Mouse (Mus musculus) liver, embryonic 13.5 days (tissue): ENCODE results near the gene Arhgef10l. TPM values are rescaled to one million over a fixed set of nuclear protein-coding genes. Genes with fewer than 3 reads are reported as not detected.

ENCODE experiments used
- ATAC-seq: fragments of 200-750 bp; cut with Nextera tagmentation; 2 replicates; pipeline ENCODE4 v1.8.0; 2017; ENCODE audit warnings: low read depth, mild to moderate bottlenecking, moderate number of reproducible peaks, moderate library complexity
- DNase-seq: peaks from one replicate; pipeline ENCODE4 v3.0.0; 2022
- H3K27ac ChIP-seq: fragments of 300-500 bp; sonication (generic); 2 replicates; pipeline ENCODE4 v1.5.1; 2015; ENCODE audit warnings: moderate library complexity, mild to moderate bottlenecking, inconsistent platforms
- H3K27me3 ChIP-seq: fragments of 300-500 bp; sonication (generic); 2 replicates; pipeline ENCODE4 v1.6.1; 2015; ENCODE audit warnings: mild to moderate bottlenecking, inconsistent platforms
- H3K36me3 ChIP-seq: fragments of 300-500 bp; sonication (generic); 2 replicates; pipeline ENCODE4 v1.6.1; 2015; ENCODE audit warnings: mild to moderate bottlenecking, inconsistent platforms
- H3K4me1 ChIP-seq: fragments of 300-500 bp; sonication (generic); replicated peaks from 2 replicates; pipeline ENCODE4 v1.6.1; 2015; ENCODE audit warnings: inconsistent platforms
- H3K4me2 ChIP-seq: fragments of 300-500 bp; sonication (generic); 2 replicates; pipeline ENCODE4 v1.6.1; 2015; ENCODE audit warnings: inconsistent platforms, mild to moderate bottlenecking, moderate library complexity
- H3K4me3 ChIP-seq: fragments of 300-500 bp; sonication (generic); replicated peaks from 2 replicates; pipeline ENCODE4 v1.5.1; 2015; ENCODE audit warnings: mild to moderate bottlenecking, inconsistent platforms
- H3K9ac ChIP-seq: fragments of 300-500 bp; sonication (generic); 2 replicates; pipeline ENCODE4 v1.6.1; 2015; ENCODE audit warnings: mild to moderate bottlenecking, inconsistent platforms
- H3K9me3 ChIP-seq: fragments of 300-500 bp; sonication (generic); replicated peaks from 2 replicates; pipeline ENCODE4 v1.6.1; 2016; ENCODE audit warnings: inconsistent platforms
- WGBS: fragments of 180-500 bp; shearing (Covaris S2); methylation state at CpG from one replicate; pipeline ENCODE4 v1.1.7; 2015; ENCODE audit not compliant: insufficient replicate concordance; 5-methylcytosine and 5-hydroxymethylcytosine counted together
- polyA plus RNA-seq: library from polyadenylated mRNA; unstranded; fragments of >200 nt; fragmentation: Nextera tagmentation; extraction: Ambion mirVana; gene quantifications from 2 replicates; pipeline ENCODE4 v1.2.1, GENCODE M21; 2015

Arhgef10l gene
- polyA plus RNA-seq, 1 experiment from 2014 or later, result 2.7 TPM

- no peak overlapping the region for H3K4me2 ChIP-seq
- H3K4me3 ChIP-seq, result no peak overlapping the region
- DNase-seq (no peak), ATAC-seq (no peak)
- WGBS, result 71% methylated on average over 19 of the region's 19 CpGs
- H3K4me1 ChIP-seq, result no peaks in the 10 kb centered on the region
- H3K9ac ChIP-seq, result no peak overlapping the region
- H3K27me3 ChIP-seq, result no peaks in the 10 kb centered on the region
- H3K27ac ChIP-seq, result no peak overlapping the region
- H3K9me3 ChIP-seq, result no peaks in the 10 kb centered on the region; the same call in 1 of the 2 replicates
- H3K36me3 ChIP-seq, result no peaks in the 10 kb centered on the region
Observed at GRCm38 (mm10) chr4:140504921-140505607, 160.7 kb downstream of the Arhgef10l start.

GRCm38 (mm10) chr4:140504067-140504913 lies 161.5 kb downstream of the Arhgef10l start:
- ATAC-seq (no peak), DNase-seq (no peak)
- Histone ChIP-seq H3K4me3 (no peak overlapping the region), H3K27ac (no peak overlapping the region), H3K9me3 (no peaks in the 10 kb centered on the region; the same call in 1 of the 2 replicates), H3K4me2 (no peak overlapping the region), H3K27me3 (no peaks in the 10 kb centered on the region), H3K9ac (no peak overlapping the region), H3K36me3 (no peaks in the 10 kb centered on the region), H3K4me1 (no peaks in the 10 kb centered on the region)
- 30% methylated on average over 16 of the region's 16 CpGs for WGBS

- Histone ChIP-seq H3K27ac (no peak overlapping the region), H3K27me3 (no peaks in the 10 kb centered on the region), H3K9ac (no peak overlapping the region), H3K4me1 (no peaks in the 10 kb centered on the region), H3K4me2 (no peak overlapping the region), H3K4me3 (no peak overlapping the region), H3K9me3 (no peaks in the 10 kb centered on the region), H3K36me3 (no peaks in the 10 kb centered on the region)
- WGBS, result 25% methylated on average over 7 of the region's 7 CpGs
- DNase-seq (no peak), ATAC-seq (no peak)
Observed at GRCm38 (mm10) chr4:140500766-140501165, 165.0 kb downstream of the Arhgef10l start.

- no peaks in the 10 kb centered on the region for H3K36me3 ChIP-seq
- H3K4me3 ChIP-seq, result no peak overlapping the region
- 70% methylated on average over 6 of the region's 6 CpGs for WGBS
- H3K9ac ChIP-seq, result no peak overlapping the region
- H3K4me1 ChIP-seq, result no peaks in the 10 kb centered on the region
- ATAC-seq (no peak), DNase-seq (no peak)
- H3K9me3 ChIP-seq, result no peaks in the 10 kb centered on the region
- no peak overlapping the region for H3K27ac ChIP-seq
- H3K27me3 ChIP-seq, result no peaks in the 10 kb centered on the region
- no peak overlapping the region for H3K4me2 ChIP-seq
Observed at GRCm38 (mm10) chr4:140499571-140499970, 166.2 kb downstream of the Arhgef10l start.

- no peak for ATAC-seq
- no peak overlapping the region for H3K27ac ChIP-seq
- WGBS, result 77% methylated on average over 20 of the region's 20 CpGs
- no peaks in the 10 kb centered on the region for H3K36me3 ChIP-seq
- H3K9me3 ChIP-seq, result no peaks in the 10 kb centered on the region
- no peak overlapping the region for H3K9ac ChIP-seq
- no peak overlapping the region for H3K4me3 ChIP-seq
- no peaks in the 10 kb centered on the region for H3K4me1 ChIP-seq
- H3K4me2 ChIP-seq, result no peak overlapping the region
- no peaks in the 10 kb centered on the region for H3K27me3 ChIP-seq
- no peak for DNase-seq
Observed at GRCm38 (mm10) chr4:140497169-140497568, 168.6 kb downstream of the Arhgef10l start.

- H3K4me1 ChIP-seq, result no peaks in the 10 kb centered on the region
- DNase-seq, result no peak
- no peaks in the 10 kb centered on the region for H3K9me3 ChIP-seq
- no peaks in the 10 kb centered on the region for H3K36me3 ChIP-seq
- H3K4me2 ChIP-seq, result no peak overlapping the region
- H3K9ac ChIP-seq, result no peak overlapping the region
- no peaks in the 10 kb centered on the region for H3K27me3 ChIP-seq
- no peak for ATAC-seq
- no peak overlapping the region for H3K4me3 ChIP-seq
- WGBS, result 30% methylated on average over 5 of the region's 5 CpGs
- no peak overlapping the region for H3K27ac ChIP-seq
Observed at GRCm38 (mm10) chr4:140491555-140491954, 174.3 kb downstream of the Arhgef10l start.

GRCm38 (mm10) chr4:140485442-140485841 lies 180.4 kb downstream of the Arhgef10l start:
- WGBS, result 56% methylated on average over 12 of the region's 12 CpGs
- H3K4me1 ChIP-seq, result no peaks in the 10 kb centered on the region
- H3K9ac ChIP-seq, result no peak overlapping the region
- no peak overlapping the region for H3K27ac ChIP-seq
- H3K27me3 ChIP-seq, result no peaks in the 10 kb centered on the region
- no peak for ATAC-seq
- no peak for DNase-seq
- no peak overlapping the region for H3K4me3 ChIP-seq
- no peaks in the 10 kb centered on the region for H3K9me3 ChIP-seq
- no peaks in the 10 kb centered on the region for H3K36me3 ChIP-seq
- H3K4me2 ChIP-seq, result no peak overlapping the region

- H3K27ac ChIP-seq, result no peak overlapping the region
- no peak overlapping the region for H3K9ac ChIP-seq
- WGBS, result 69% methylated on average over 11 of the region's 11 CpGs
- ATAC-seq, result no peak
- H3K4me3 ChIP-seq, result no peak overlapping the region
- no peak overlapping the region for H3K4me2 ChIP-seq
- DNase-seq, result no peak
- no peaks in the 10 kb centered on the region for H3K36me3 ChIP-seq
- no peaks in the 10 kb centered on the region for H3K27me3 ChIP-seq
- no peaks in the 10 kb centered on the region for H3K9me3 ChIP-seq
- H3K4me1 ChIP-seq, result no peaks in the 10 kb centered on the region
Observed at GRCm38 (mm10) chr4:140483134-140483533, 182.7 kb downstream of the Arhgef10l start.

GRCm38 (mm10) chr4:140480369-140481067 lies 185.3 kb downstream of the Arhgef10l start:
- H3K4me3 ChIP-seq, result no peak overlapping the region
- H3K4me1 ChIP-seq, result no peaks in the 10 kb centered on the region
- no peaks in the 10 kb centered on the region for H3K36me3 ChIP-seq
- no peak overlapping the region for H3K9ac ChIP-seq
- H3K4me2 ChIP-seq, result no peak overlapping the region
- ATAC-seq, result no peak
- H3K9me3 ChIP-seq, result peaks cover 3% of the 10 kb centered on the region; the same call in 1 of the 2 replicates
- no peak for DNase-seq
- 42% methylated on average over 15 of the region's 15 CpGs for WGBS
- H3K27me3 ChIP-seq, result no peaks in the 10 kb centered on the region
- H3K27ac ChIP-seq, result no peak overlapping the region

GRCm38 (mm10) chr4:140475194-140475593 lies 190.6 kb downstream of the Arhgef10l start:
- H3K4me1 ChIP-seq, result no peaks in the 10 kb centered on the region

GRCm38 (mm10) chr4:140469760-140470452 lies 195.9 kb downstream of the Arhgef10l start:
- WGBS, result 56% methylated on average over 13 of the region's 13 CpGs
- DNase-seq (no peak), ATAC-seq (no peak)
- Histone ChIP-seq H3K27ac (no peak overlapping the region), H3K4me3 (no peak overlapping the region), H3K4me1 (no peaks in the 10 kb centered on the region), H3K9me3 (peaks cover 11% of the 10 kb centered on the region; the same call in 1 of the 2 replicates), H3K36me3 (no peaks in the 10 kb centered on the region), H3K9ac (no peak overlapping the region), H3K4me2 (no peak overlapping the region), H3K27me3 (no peaks in the 10 kb centered on the region)

More at GRCm38 (mm10) chr4:140475194-140475593, 190.6 kb downstream of the Arhgef10l start:
- no peak overlapping the region for H3K4me2 ChIP-seq
- H3K36me3 ChIP-seq, result no peaks in the 10 kb centered on the region
- no peaks in the 10 kb centered on the region for H3K27me3 ChIP-seq
- H3K9ac ChIP-seq, result no peak overlapping the region
- DNase-seq (no peak), ATAC-seq (no peak)
- no peak overlapping the region for H3K27ac ChIP-seq
- WGBS, result 66% methylated on average over 8 of the region's 8 CpGs
- H3K9me3 ChIP-seq, result peaks cover 19% of the 10 kb centered on the region
- H3K4me3 ChIP-seq, result no peak overlapping the region
